Mouse (Mus musculus) brain, embryonic 14.5 days (tissue): ENCODE measurements at regions not wholly inside any gene's neighbourhood (a gene's known extent, or its start where the extent isn't known, plus 50 kb on each side); places are given as distances from the start of the nearest gene placed in this dataset.

Experiments
- CTCF ChIP-seq: fragments of 200-500 bp; IDR thresholded peaks from 2 replicates; pipeline ENCODE4 v1.5.1; 2012; ENCODE audit warnings: inconsistent platforms, mild to moderate bottlenecking, moderate library complexity, borderline replicate concordance; ENCODE audit not compliant: insufficient read depth, insufficient read length; ENCODE audit errors: extremely low read depth
- POLR2A ChIP-seq: fragments of 200-500 bp; IDR thresholded peaks from 2 replicates; pipeline ENCODE4 v1.6.1; 2012; ENCODE audit warnings: mild to moderate bottlenecking, inconsistent platforms, borderline replicate concordance; ENCODE audit not compliant: poor library complexity, insufficient read depth, insufficient read length, severe bottlenecking; ENCODE audit errors: extremely low read depth

DNA sequence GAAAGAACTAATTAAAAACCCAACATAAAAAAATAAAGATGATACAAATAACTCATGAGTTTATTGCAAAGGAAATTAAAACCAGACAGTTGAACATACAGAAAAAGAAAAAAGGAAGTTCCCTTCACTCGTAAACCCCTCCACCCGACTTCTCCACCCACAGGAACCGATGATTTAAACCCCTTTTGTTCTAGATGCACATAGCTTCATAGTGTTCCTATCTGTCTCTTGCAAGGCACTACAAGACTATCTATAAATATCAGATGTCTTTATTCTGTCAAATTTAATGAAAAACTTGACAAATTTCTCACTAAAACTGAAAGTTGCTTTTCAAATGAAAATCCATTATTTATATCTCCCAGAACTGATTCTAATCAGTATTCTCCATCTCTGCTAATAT lies 100.2 kb downstream of the Kctd12 start:
- TF ChIP-seq CTCF (no peak), POLR2A (no peak)
